Mouse (Mus musculus): Measurements from ENCODE around the gene Olfr124.

Gene Olfr124

GRCm38 (mm10) chr17:37799588-37799987 is at the start of gene Olfr124:
Olfr124 (plus strand) TSS chr17:37799888.
- DNase-seq (ENCODE audit: low read depth, low spot score): no peak

DNA sequence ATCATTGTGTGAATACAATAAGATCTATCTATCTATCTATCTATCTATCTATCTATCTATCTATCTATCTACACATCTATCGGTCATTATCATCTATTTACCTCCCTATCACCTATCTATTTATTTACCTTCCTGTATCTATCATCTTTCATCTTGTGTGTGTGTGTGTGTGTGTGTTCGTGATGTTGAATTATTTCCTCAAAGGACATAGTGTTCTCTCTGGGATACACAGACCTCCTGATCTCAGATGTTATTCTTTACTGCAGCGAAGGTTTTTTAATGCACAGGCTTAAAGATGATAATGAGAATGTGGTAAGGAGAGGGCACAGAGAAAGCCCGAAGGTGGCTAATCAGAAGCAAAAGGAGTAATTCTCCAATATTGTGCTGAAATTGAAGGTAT is 31.4 kb upstream of the Olfr124 start, which contains the start of gene Olfr122:
Gene Olfr122 (plus strand): TSS at position 301 of the 400 bp plus-strand sequence.
- DNase-seq (ENCODE audit: low read depth, low spot score): no peak

- DNase-seq (ENCODE audit: low read depth, low spot score): no peak
Observed at GRCm38 (mm10) chr17:37793229-37793628, 6.5 kb upstream of the Olfr124 start, which contains the start of gene Olfr123. Olfr123 (plus strand) TSS chr17:37793529.

DNA sequence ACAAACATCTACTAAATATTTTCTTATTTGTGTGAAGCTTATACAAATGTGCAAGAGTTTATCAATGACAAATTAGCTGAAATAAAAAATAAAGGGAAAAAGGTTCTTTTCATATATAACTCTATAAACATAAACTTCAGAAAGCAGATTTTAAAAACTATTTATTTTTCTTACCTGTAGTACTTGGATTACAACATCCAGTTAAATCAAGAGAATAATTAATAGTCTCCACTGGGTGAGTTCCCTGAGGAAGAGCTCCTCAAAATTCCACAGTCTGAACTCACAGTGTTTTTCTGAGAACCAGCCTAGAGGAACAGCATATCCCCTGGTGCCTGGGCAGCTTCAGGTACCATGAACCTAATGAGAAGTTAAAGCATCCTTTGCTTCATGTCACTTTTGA is 33.0 kb downstream of the Olfr124 start, which contains the start of gene Olfr125:
Gene Olfr125 (plus strand): TSS at position 301 of the 400 bp plus-strand sequence.
- DNase-seq (ENCODE audit: low read depth, low spot score): no peak

GRCm38 (mm10) chr17:37847183-37847582 is 47.5 kb downstream of the Olfr124 start, which contains the start of gene Olfr126:
Olfr126 (plus strand) TSS chr17:37847483.
- no peak for DNase-seq (ENCODE audit: low read depth, low spot score)

Data from brain, embryonic 18.5 days (tissue).